27 mouse cellular contexts compared by ENCODE assay signal in genomic region chr2:109936410-109936755, GRCm38 (mm10). TPM values are rescaled to one million over a fixed set of nuclear protein-coding genes. Genes with fewer than 3 reads are reported as not detected.
DNase-seq lines count a peak whose midpoint lies in the region; ATAC-seq and TF ChIP-seq lines count a peak whose summit lies in the region.
"Had no signal": no experiment of that assay in that cellular context is flagged by ENCODE, and none has a peak within 500 bp of the region (broad histone marks: within the 10 kb centered on the region; RNA-seq: fewer than 3 reads in every experiment).

No protein-coding gene starts in this region.

- no peak overlapping the region for H3K4me3 ChIP-seq in forebrain, embryonic 12.5 days (replicated peaks)
- no peak overlapping the region for H3K4me3 ChIP-seq in forebrain, embryonic 15.5 days
- H3K4me3 ChIP-seq in intestine, postnatal 0 days (ENCODE audit: low read depth, low read length): no peak overlapping the region
- H3K4me3 ChIP-seq in intestine, embryonic 15.5 days (replicated peaks): no peak overlapping the region
- no peak overlapping the region for H3K4me3 ChIP-seq in neural tube, embryonic 11.5 days (ENCODE audit: low read depth, low read length)
- no peak overlapping the region for H3K4me3 ChIP-seq in neural tube, embryonic 15.5 days (replicated peaks)
- no peak overlapping the region for H3K4me3 ChIP-seq in liver, embryonic 15.5 days (replicated peaks)
- no peak overlapping the region for H3K4me3 ChIP-seq in lung, postnatal 0 days (ENCODE audit: low read depth, low read length)
- H3K4me3 ChIP-seq: heart, embryonic 13.5 days; hindbrain, embryonic 15.5 days; limb, embryonic 10.5 days; limb, embryonic 15.5 days; megakaryocyte, embryonic 14.5 days had no signal

- no peak overlapping the region for H3K9ac ChIP-seq in forebrain, embryonic 12.5 days
- H3K9ac ChIP-seq in forebrain, embryonic 15.5 days (replicated peaks): no peak overlapping the region
- H3K9ac ChIP-seq in intestine, postnatal 0 days (ENCODE audit: low read depth, low read length): no peak overlapping the region
- H3K9ac ChIP-seq in intestine, embryonic 15.5 days: no peak overlapping the region
- no peak overlapping the region for H3K9ac ChIP-seq in neural tube, embryonic 11.5 days (ENCODE audit: low read length)
- H3K9ac ChIP-seq in neural tube, embryonic 15.5 days (replicated peaks): no peak overlapping the region
- no peak overlapping the region for H3K9ac ChIP-seq in liver, embryonic 15.5 days
- no peak overlapping the region for H3K9ac ChIP-seq in lung, postnatal 0 days (replicated peaks; ENCODE audit: low read depth)
- H3K9ac ChIP-seq: heart, embryonic 13.5 days; hindbrain, embryonic 15.5 days; limb, embryonic 15.5 days; lung, embryonic 14.5 days had no signal

- TF ChIP-seq EP300 in lung, postnatal 0 days (IDR thresholded peaks at IDR 0.05): no peak

- DNase-seq in neural tube, embryonic 11.5 days (ENCODE audit: low spot score): no peak
- DNase-seq in lung, postnatal 0 days (ENCODE audit: low spot score): no peak
- DNase-seq: adrenal gland, postnatal 36 days; cerebellum, adult 18-20 months; cerebellum, postnatal 10 days; heart, postnatal 4 days; kidney, adult 8-10 months; kidney, postnatal 10 days; layer of hippocampus, postnatal 36 days; lung, embryonic 14.5 days; lung, postnatal 4 days; midbrain, embryonic 14.5 days; thymus, postnatal 4 days had no signal

- peaks cover 65% of the 10 kb centered on the region for H3K27me3 ChIP-seq in forebrain, embryonic 12.5 days
- peaks cover 51% of the 10 kb centered on the region for H3K27me3 ChIP-seq in forebrain, embryonic 15.5 days
- no peaks in the 10 kb centered on the region for H3K27me3 ChIP-seq in intestine, postnatal 0 days (replicated peaks; ENCODE audit: control insufficient read depth, insufficient read depth, low read length)
- no peaks in the 10 kb centered on the region for H3K27me3 ChIP-seq in intestine, embryonic 15.5 days (replicated peaks)
- no peaks in the 10 kb centered on the region for H3K27me3 ChIP-seq in neural tube, embryonic 11.5 days (ENCODE audit: control insufficient read depth, insufficient read depth, low read length)
- no peaks in the 10 kb centered on the region for H3K27me3 ChIP-seq in neural tube, embryonic 15.5 days (replicated peaks)
- H3K27me3 ChIP-seq in liver, embryonic 15.5 days: no peaks in the 10 kb centered on the region
- no peaks in the 10 kb centered on the region for H3K27me3 ChIP-seq in lung, postnatal 0 days (replicated peaks; ENCODE audit: insufficient read depth, low read length)
- H3K27me3 ChIP-seq: heart, embryonic 13.5 days; hindbrain, embryonic 15.5 days; limb, embryonic 15.5 days had no signal

- H3K27ac ChIP-seq in forebrain, embryonic 12.5 days: no peak overlapping the region
- H3K27ac ChIP-seq in forebrain, embryonic 15.5 days (replicated peaks): no peak overlapping the region
- peak overlapping the region; percentile 35; the same call in 1 of the 2 replicates for H3K27ac ChIP-seq in intestine, postnatal 0 days (ENCODE audit: low read depth, low read length)
- no peak overlapping the region for H3K27ac ChIP-seq in intestine, embryonic 15.5 days
- no peak overlapping the region for H3K27ac ChIP-seq in neural tube, embryonic 11.5 days (ENCODE audit: low read depth, low read length)
- H3K27ac ChIP-seq in neural tube, embryonic 15.5 days (replicated peaks): no peak overlapping the region
- H3K27ac ChIP-seq in liver, embryonic 15.5 days (replicated peaks): 0 out of 2 replicates have a peak overlapping the region, but pooled peaks have one; percentile 9
- no peak overlapping the region for H3K27ac ChIP-seq in lung, postnatal 0 days (ENCODE audit: low read length)
- H3K27ac ChIP-seq: heart, embryonic 13.5 days; hindbrain, embryonic 15.5 days; limb, embryonic 10.5 days; limb, embryonic 15.5 days had no signal

- WGBS in forebrain, embryonic 12.5 days: 16% methylated on average over 2 of the region's 2 CpGs
- 22% methylated on average over 2 of the region's 2 CpGs for WGBS in forebrain, embryonic 15.5 days
- WGBS in intestine, postnatal 0 days: 36% methylated on average over 2 of the region's 2 CpGs
- 39% methylated on average over 2 of the region's 2 CpGs for WGBS in intestine, embryonic 15.5 days
- 26% methylated on average over 2 of the region's 2 CpGs for WGBS in neural tube, embryonic 11.5 days
- 17% methylated on average over 2 of the region's 2 CpGs for WGBS in neural tube, embryonic 15.5 days
- WGBS in liver, embryonic 15.5 days (ENCODE audit: insufficient replicate concordance): 62% methylated on average over 2 of the region's 2 CpGs
- WGBS in lung, postnatal 0 days: 65% methylated on average over 2 of the region's 2 CpGs

- H3K4me1 ChIP-seq in forebrain, embryonic 12.5 days: peaks cover 16% of the 10 kb centered on the region; the same call in 1 of the 2 replicates
- H3K4me1 ChIP-seq in forebrain, embryonic 15.5 days: no peaks in the 10 kb centered on the region
- H3K4me1 ChIP-seq in intestine, postnatal 0 days (replicated peaks; ENCODE audit: control insufficient read depth, insufficient read depth, low read length): peaks cover 6% of the 10 kb centered on the region; the same call in 1 of the 2 replicates
- H3K4me1 ChIP-seq in intestine, embryonic 15.5 days (replicated peaks): peaks cover 20% of the 10 kb centered on the region
- H3K4me1 ChIP-seq in neural tube, embryonic 11.5 days (ENCODE audit: control insufficient read depth, insufficient read depth, low read length): peaks cover 29% of the 10 kb centered on the region
- H3K4me1 ChIP-seq in neural tube, embryonic 15.5 days: peaks cover 25% of the 10 kb centered on the region
- peaks cover 7% of the 10 kb centered on the region; the same call in 1 of the 2 replicates for H3K4me1 ChIP-seq in liver, embryonic 15.5 days (replicated peaks)
- no peaks in the 10 kb centered on the region for H3K4me1 ChIP-seq in lung, postnatal 0 days (ENCODE audit: insufficient read depth, low read depth, low read length)

- no peaks in the 10 kb centered on the region for H3K9me3 ChIP-seq in forebrain, embryonic 12.5 days
- no peaks in the 10 kb centered on the region for H3K9me3 ChIP-seq in forebrain, embryonic 15.5 days
- H3K9me3 ChIP-seq in intestine, postnatal 0 days (ENCODE audit: control insufficient read depth): no peaks in the 10 kb centered on the region
- H3K9me3 ChIP-seq in intestine, embryonic 15.5 days: no peaks in the 10 kb centered on the region
- H3K9me3 ChIP-seq in neural tube, embryonic 11.5 days (ENCODE audit: control insufficient read depth, low read length): no peaks in the 10 kb centered on the region
- no peaks in the 10 kb centered on the region for H3K9me3 ChIP-seq in neural tube, embryonic 15.5 days (replicated peaks)
- no peaks in the 10 kb centered on the region for H3K9me3 ChIP-seq in liver, embryonic 15.5 days (replicated peaks)
- no peaks in the 10 kb centered on the region for H3K9me3 ChIP-seq in lung, postnatal 0 days (ENCODE audit: low read length)
- H3K9me3 ChIP-seq: heart, embryonic 13.5 days; hindbrain, embryonic 15.5 days; limb, embryonic 10.5 days; limb, embryonic 15.5 days; megakaryocyte, embryonic 14.5 days had no signal

- ATAC-seq in forebrain, embryonic 12.5 days (ENCODE audit: low FRiP score): 0 out of 2 replicates have a peak, but pooled peaks have one; percentile 5
- no peak for ATAC-seq in forebrain, embryonic 15.5 days (replicated peaks)
- no peak for ATAC-seq in intestine, postnatal 0 days
- ATAC-seq in intestine, embryonic 15.5 days: no peak
- ATAC-seq in neural tube, embryonic 11.5 days (ENCODE audit: insufficient read depth, low FRiP score, low TSS enrichment): 0 out of 2 replicates have a peak, but pooled peaks have one; percentile 5
- ATAC-seq in neural tube, embryonic 15.5 days (ENCODE audit: low FRiP score): no peak
- no peak for ATAC-seq in liver, embryonic 15.5 days (ENCODE audit: insufficient read depth)
- no peak for ATAC-seq in lung, postnatal 0 days
- ATAC-seq: activated CD4-positive, CD25-positive, alpha-beta regulatory T cell, adult 4 months; forebrain, embryonic 16.5 days; inflammation-experienced regulatory T-cells, adult 6 months had no signal

- TF ChIP-seq CTCF in intestine, postnatal 0 days (IDR thresholded peaks at IDR 0.05; ENCODE audit: low read depth): no peak
- no peak for TF ChIP-seq CTCF in lung, postnatal 0 days (IDR thresholded peaks at IDR 0.05)

- H3K36me3 ChIP-seq in forebrain, embryonic 12.5 days (replicated peaks): no peaks in the 10 kb centered on the region
- no peaks in the 10 kb centered on the region for H3K36me3 ChIP-seq in forebrain, embryonic 15.5 days
- no peaks in the 10 kb centered on the region for H3K36me3 ChIP-seq in intestine, postnatal 0 days (ENCODE audit: control insufficient read depth, insufficient read depth)
- H3K36me3 ChIP-seq in intestine, embryonic 15.5 days: no peaks in the 10 kb centered on the region
- no peaks in the 10 kb centered on the region for H3K36me3 ChIP-seq in neural tube, embryonic 11.5 days (ENCODE audit: control insufficient read depth, insufficient read depth, low read length)
- H3K36me3 ChIP-seq in neural tube, embryonic 15.5 days: no peaks in the 10 kb centered on the region
- H3K36me3 ChIP-seq in liver, embryonic 15.5 days (replicated peaks): no peaks in the 10 kb centered on the region
- H3K36me3 ChIP-seq in lung, postnatal 0 days (ENCODE audit: insufficient read depth, low read length): no peaks in the 10 kb centered on the region
- H3K36me3 ChIP-seq: heart, embryonic 13.5 days; hindbrain, embryonic 15.5 days; limb, embryonic 15.5 days had no signal

- no peak overlapping the region for H3K4me2 ChIP-seq in forebrain, embryonic 12.5 days
- H3K4me2 ChIP-seq in forebrain, embryonic 15.5 days (replicated peaks): no peak overlapping the region
- H3K4me2 ChIP-seq in intestine, postnatal 0 days (replicated peaks; ENCODE audit: low read depth): no peak overlapping the region
- no peak overlapping the region for H3K4me2 ChIP-seq in intestine, embryonic 15.5 days (replicated peaks)
- H3K4me2 ChIP-seq in neural tube, embryonic 11.5 days (ENCODE audit: low read depth): no peak overlapping the region
- H3K4me2 ChIP-seq in neural tube, embryonic 15.5 days: no peak overlapping the region
- H3K4me2 ChIP-seq in liver, embryonic 15.5 days: no peak overlapping the region
- no peak overlapping the region for H3K4me2 ChIP-seq in lung, postnatal 0 days (replicated peaks; ENCODE audit: low read depth, low read length)
- H3K4me2 ChIP-seq: heart, embryonic 13.5 days; hindbrain, embryonic 15.5 days; limb, embryonic 15.5 days; lung, embryonic 14.5 days had no signal

RNA-seq across cellular contexts. Expression of gene Lgr4, which starts 18.9 kb away (rescaled TPM):
- polyA plus RNA-seq in forebrain, embryonic 12.5 days (2016; fragmentation: Nextera tagmentation; extraction: Ambion mirVana): 7.8 and 8.7 TPM in 2 replicates
- 2.8 and 3.0 TPM in 2 replicates for polyA plus RNA-seq in forebrain, embryonic 15.5 days (2015; fragmentation: Nextera tagmentation; extraction: Ambion mirVana)
- polyA plus RNA-seq in intestine, postnatal 0 days (2015; fragmentation: Nextera tagmentation; extraction: Ambion mirVana): 15.0 and 15.9 TPM in 2 replicates
- 27.6 and 29.4 TPM in 2 replicates for polyA plus RNA-seq in intestine, embryonic 15.5 days (2015; fragmentation: Nextera tagmentation; extraction: Ambion mirVana)
- 19.7 and 21.1 TPM in 2 replicates for polyA plus RNA-seq in neural tube, embryonic 11.5 days (2014; fragmentation: Nextera tagmentation; extraction: Ambion mirVana)
- 8.3 and 9.8 TPM in 2 replicates for polyA plus RNA-seq in neural tube, embryonic 15.5 days (2015; fragmentation: Nextera tagmentation; extraction: Ambion mirVana)
- polyA plus RNA-seq in liver, embryonic 15.5 days (2015; fragmentation: Nextera tagmentation; extraction: Ambion mirVana): 3.0 and 3.5 TPM in 2 replicates
- 1.8 and 1.9 TPM in 2 replicates for polyA plus RNA-seq in lung, postnatal 0 days (2015; fragmentation: Nextera tagmentation; extraction: Ambion mirVana)

RNA-seq across cellular contexts. Expression of gene Lin7c, which starts 45.7 kb away (rescaled TPM):
- 152 and 163 TPM in 2 replicates for polyA plus RNA-seq in forebrain, embryonic 12.5 days (2016; fragmentation: Nextera tagmentation; extraction: Ambion mirVana)
- polyA plus RNA-seq in forebrain, embryonic 15.5 days (2015; fragmentation: Nextera tagmentation; extraction: Ambion mirVana): 169 and 184 TPM in 2 replicates
- polyA plus RNA-seq in intestine, postnatal 0 days (2015; fragmentation: Nextera tagmentation; extraction: Ambion mirVana): 37.1 and 40.3 TPM in 2 replicates
- 64.3 and 72.0 TPM in 2 replicates for polyA plus RNA-seq in intestine, embryonic 15.5 days (2015; fragmentation: Nextera tagmentation; extraction: Ambion mirVana)
- polyA plus RNA-seq in neural tube, embryonic 11.5 days (2014; fragmentation: Nextera tagmentation; extraction: Ambion mirVana): 136 and 146 TPM in 2 replicates
- polyA plus RNA-seq in neural tube, embryonic 15.5 days (2015; fragmentation: Nextera tagmentation; extraction: Ambion mirVana): 158 and 169 TPM in 2 replicates
- 17.3 and 18.1 TPM in 2 replicates for polyA plus RNA-seq in liver, embryonic 15.5 days (2015; fragmentation: Nextera tagmentation; extraction: Ambion mirVana)
- 39.1 and 45.0 TPM in 2 replicates for polyA plus RNA-seq in lung, postnatal 0 days (2015; fragmentation: Nextera tagmentation; extraction: Ambion mirVana)

Comparison
In these comparisons a context has a peak if more than half of its experiments do, and no peak if none do; other contexts are left out.
1. ATAC-seq: peak in forebrain, embryonic 12.5 days (single experiment) and neural tube, embryonic 11.5 days (single experiment); none in forebrain, embryonic 15.5 days (single experiment), intestine, postnatal 0 days (single experiment), intestine, embryonic 15.5 days (single experiment), neural tube, embryonic 15.5 days (single experiment), liver, embryonic 15.5 days (single experiment) and lung, postnatal 0 days (single experiment).
2. H3K27ac ChIP-seq: peak in intestine, postnatal 0 days (single experiment) and liver, embryonic 15.5 days (single experiment); none in forebrain, embryonic 12.5 days (single experiment), forebrain, embryonic 15.5 days (single experiment), intestine, embryonic 15.5 days (single experiment), neural tube, embryonic 11.5 days (single experiment), neural tube, embryonic 15.5 days (single experiment) and lung, postnatal 0 days (single experiment).